Mouse (Mus musculus) liver, embryonic 11.5 days (tissue): ENCODE data around the gene Dennd1b. TPM values are rescaled to one million over a fixed set of nuclear protein-coding genes. Genes with fewer than 3 reads are reported as not detected.

Source experiments
- ATAC-seq: fragments of 200-750 bp; cut with Nextera tagmentation; replicated peaks from 2 replicates; pipeline ENCODE4 v1.8.0; 2017; ENCODE audit warnings: moderate number of reproducible peaks, mild to moderate bottlenecking, moderate TSS enrichment, moderate library complexity; ENCODE audit not compliant: low FRiP score
- DNase-seq: peaks from one replicate; pipeline ENCODE4 v3.0.0-alpha.2; 2017; ENCODE audit warnings: low spot score
- H3K27ac ChIP-seq: fragments of 300-500 bp; sonication (generic); 2 replicates; pipeline ENCODE4 v1.5.1; 2014; ENCODE audit warnings: mild to moderate bottlenecking, low read depth, low read length, control low read depth
- H3K27me3 ChIP-seq: fragments of 300-500 bp; sonication (generic); replicated peaks from 2 replicates; pipeline ENCODE4 v1.6.1; 2014; ENCODE audit warnings: low read length, mixed read lengths; ENCODE audit not compliant: control insufficient read depth, insufficient read depth
- H3K36me3 ChIP-seq: fragments of 300-500 bp; sonication (generic); 2 replicates; pipeline ENCODE4 v1.6.1; 2014; ENCODE audit warnings: mild to moderate bottlenecking, low read length, moderate library complexity, mixed read lengths; ENCODE audit not compliant: control insufficient read depth, insufficient read depth
- H3K4me1 ChIP-seq: fragments of 300-500 bp; sonication (generic); replicated peaks from 2 replicates; pipeline ENCODE4 v1.6.1; 2014; ENCODE audit warnings: low read length, mixed read lengths; ENCODE audit not compliant: control insufficient read depth, insufficient read depth
- H3K4me2 ChIP-seq: fragments of 300-500 bp; sonication (generic); 2 replicates; pipeline ENCODE4 v1.6.1; 2014; ENCODE audit warnings: mild to moderate bottlenecking, control low read depth, moderate library complexity
- H3K4me3 ChIP-seq: fragments of 300-500 bp; sonication (generic); 2 replicates; pipeline ENCODE4 v1.5.1; 2014; ENCODE audit warnings: low read depth, low read length, control low read depth
- H3K9ac ChIP-seq: fragments of 300-500 bp; sonication (generic); 2 replicates; pipeline ENCODE4 v1.6.1; 2014; ENCODE audit warnings: low read depth, low read length, control low read depth
- H3K9me3 ChIP-seq: fragments of 300-500 bp; sonication (generic); 2 replicates; pipeline ENCODE4 v1.6.1; 2016; ENCODE audit warnings: low read length, inconsistent platforms, mixed read lengths; ENCODE audit not compliant: control insufficient read depth
- WGBS: fragments of 180-500 bp; shearing (Covaris S2); extraction: QIAGEN DNeasy Blood & Tissue Kit; methylation state at CpG from one replicate; pipeline ENCODE4 v1.1.7; 2014; 5-methylcytosine and 5-hydroxymethylcytosine counted together
- polyA plus RNA-seq: library from polyadenylated mRNA; unstranded; fragments of >200 nt; fragmentation: Nextera tagmentation; extraction: Ambion mirVana; gene quantifications from 2 replicates; pipeline ENCODE4 v1.2.1, GENCODE M21; 2014

The Dennd1b gene
- polyA plus RNA-seq, 1 experiment from 2014 or later: 8.0 TPM

- 60% methylated on average over 2 of the region's 2 CpGs for WGBS
- ATAC-seq (no peak), DNase-seq (no peak)
- H3K4me3 ChIP-seq: no peak overlapping the region
- no peaks in the 10 kb centered on the region for H3K4me1 ChIP-seq
- H3K27ac ChIP-seq: no peak overlapping the region
- 0 out of 2 replicates have a peak, but pooled peaks cover 2% of the 10 kb centered on the region for H3K36me3 ChIP-seq
- no peaks in the 10 kb centered on the region for H3K27me3 ChIP-seq
- H3K9me3 ChIP-seq: no peaks in the 10 kb centered on the region
- H3K4me2 ChIP-seq: no peak overlapping the region
- no peak overlapping the region for H3K9ac ChIP-seq
Measured at GRCm38 (mm10) chr1:139071015-139071414, 107.8 kb downstream of the Dennd1b start.

- Histone ChIP-seq H3K27ac (no peak overlapping the region), H3K36me3 (0 out of 2 replicates have a peak, but pooled peaks cover 2% of the 10 kb centered on the region), H3K9ac (no peak overlapping the region), H3K4me2 (no peak overlapping the region), H3K4me3 (no peak overlapping the region), H3K9me3 (no peaks in the 10 kb centered on the region), H3K4me1 (no peaks in the 10 kb centered on the region), H3K27me3 (no peaks in the 10 kb centered on the region)
- WGBS: 63% methylated on average over 2 of the region's 2 CpGs
- ATAC-seq (no peak), DNase-seq (no peak)
Measured at GRCm38 (mm10) chr1:139075671-139076070, 112.4 kb downstream of the Dennd1b start.

GRCm38 (mm10) chr1:139077989-139078388 is 114.8 kb downstream of the Dennd1b start:
- H3K4me1 ChIP-seq: no peaks in the 10 kb centered on the region
- 0 out of 2 replicates have a peak, but pooled peaks cover 2% of the 10 kb centered on the region for H3K36me3 ChIP-seq
- ATAC-seq (no peak), DNase-seq (no peak)
- WGBS: 44% methylated on average over 1 of the region's 1 CpGs
- no peaks in the 10 kb centered on the region for H3K27me3 ChIP-seq
- H3K4me3 ChIP-seq: no peak overlapping the region
- H3K4me2 ChIP-seq: no peak overlapping the region
- H3K9me3 ChIP-seq: no peaks in the 10 kb centered on the region
- no peak overlapping the region for H3K27ac ChIP-seq
- no peak overlapping the region for H3K9ac ChIP-seq

GRCm38 (mm10) chr1:139079000-139079399 is 115.8 kb downstream of the Dennd1b start:
- Histone ChIP-seq H3K4me2 (no peak overlapping the region), H3K27me3 (no peaks in the 10 kb centered on the region), H3K36me3 (0 out of 2 replicates have a peak, but pooled peaks cover 2% of the 10 kb centered on the region), H3K9me3 (no peaks in the 10 kb centered on the region), H3K4me1 (no peaks in the 10 kb centered on the region), H3K4me3 (no peak overlapping the region), H3K9ac (no peak overlapping the region), H3K27ac (no peak overlapping the region)
- 83% methylated on average over 8 of the region's 8 CpGs for WGBS
- DNase-seq (no peak), ATAC-seq (no peak)

GRCm38 (mm10) chr1:139079523-139079922 is 116.3 kb downstream of the Dennd1b start:
- 0 out of 2 replicates have a peak, but pooled peaks cover under 1% of the 10 kb centered on the region for H3K36me3 ChIP-seq
- DNase-seq (no peak), ATAC-seq (no peak; the same call in 1 of the 2 replicates)
- H3K4me2 ChIP-seq: no peak overlapping the region
- no peak overlapping the region for H3K27ac ChIP-seq
- H3K27me3 ChIP-seq: no peaks in the 10 kb centered on the region
- H3K9me3 ChIP-seq: no peaks in the 10 kb centered on the region
- H3K4me3 ChIP-seq: no peak overlapping the region
- no peaks in the 10 kb centered on the region for H3K4me1 ChIP-seq
- no peak overlapping the region for H3K9ac ChIP-seq
- 80% methylated on average over 6 of the region's 6 CpGs for WGBS

GRCm38 (mm10) chr1:139080517-139081386 is 117.5 kb downstream of the Dennd1b start:
- no peak overlapping the region for H3K27ac ChIP-seq
- H3K4me1 ChIP-seq: no peaks in the 10 kb centered on the region
- H3K4me2 ChIP-seq: no peak overlapping the region
- H3K36me3 ChIP-seq: no peaks in the 10 kb centered on the region
- 86% methylated on average over 16 of the region's 16 CpGs for WGBS
- DNase-seq (no peak), ATAC-seq (no peak)
- no peaks in the 10 kb centered on the region for H3K9me3 ChIP-seq
- H3K27me3 ChIP-seq: no peaks in the 10 kb centered on the region
- no peak overlapping the region for H3K4me3 ChIP-seq
- no peak overlapping the region for H3K9ac ChIP-seq

- Histone ChIP-seq H3K9ac (no peak overlapping the region), H3K4me2 (no peak overlapping the region), H3K4me1 (no peaks in the 10 kb centered on the region), H3K27ac (no peak overlapping the region), H3K4me3 (no peak overlapping the region), H3K36me3 (no peaks in the 10 kb centered on the region), H3K9me3 (no peaks in the 10 kb centered on the region), H3K27me3 (no peaks in the 10 kb centered on the region)
- DNase-seq: no peak
- ATAC-seq: no peak
- 73% methylated on average over 2 of the region's 2 CpGs for WGBS
Measured at GRCm38 (mm10) chr1:139083382-139083781, 120.1 kb downstream of the Dennd1b start.

- 61% methylated on average over 3 of the region's 3 CpGs for WGBS
- Histone ChIP-seq H3K4me3 (no peak overlapping the region), H3K9me3 (no peaks in the 10 kb centered on the region), H3K27ac (no peak overlapping the region), H3K27me3 (no peaks in the 10 kb centered on the region), H3K9ac (no peak overlapping the region), H3K4me2 (no peak overlapping the region), H3K36me3 (peaks cover 2% of the 10 kb centered on the region; the same call in 1 of the 2 replicates), H3K4me1 (no peaks in the 10 kb centered on the region)
- no peak for DNase-seq
- ATAC-seq: no peak
Measured at GRCm38 (mm10) chr1:139087564-139087963, 124.3 kb downstream of the Dennd1b start.

- Histone ChIP-seq H3K4me3 (no peak overlapping the region), H3K9ac (no peak overlapping the region), H3K4me2 (no peak overlapping the region), H3K4me1 (no peaks in the 10 kb centered on the region), H3K27ac (no peak overlapping the region), H3K27me3 (no peaks in the 10 kb centered on the region), H3K36me3 (peaks cover 2% of the 10 kb centered on the region; the same call in 1 of the 2 replicates), H3K9me3 (no peaks in the 10 kb centered on the region)
- DNase-seq (no peak), ATAC-seq (no peak)
- 91% methylated on average over 3 of the region's 3 CpGs for WGBS
Measured at GRCm38 (mm10) chr1:139090744-139091143, 127.5 kb downstream of the Dennd1b start.
